Mouse (Mus musculus) ES-Bruce4 (cell line): ENCODE data around the gene Gbx1.

ENCODE experiments used
- CTCF ChIP-seq: IDR thresholded peaks from one replicate; pipeline ENCODE4 v1.8.1; 2011; ENCODE audit warnings: low read depth, low read length
- EP300 ChIP-seq: IDR thresholded peaks from 2 replicates; pipeline ENCODE4 v1.6.1; 2011; ENCODE audit warnings: low read depth, low read length; ENCODE audit not compliant: insufficient read depth

DNA sequence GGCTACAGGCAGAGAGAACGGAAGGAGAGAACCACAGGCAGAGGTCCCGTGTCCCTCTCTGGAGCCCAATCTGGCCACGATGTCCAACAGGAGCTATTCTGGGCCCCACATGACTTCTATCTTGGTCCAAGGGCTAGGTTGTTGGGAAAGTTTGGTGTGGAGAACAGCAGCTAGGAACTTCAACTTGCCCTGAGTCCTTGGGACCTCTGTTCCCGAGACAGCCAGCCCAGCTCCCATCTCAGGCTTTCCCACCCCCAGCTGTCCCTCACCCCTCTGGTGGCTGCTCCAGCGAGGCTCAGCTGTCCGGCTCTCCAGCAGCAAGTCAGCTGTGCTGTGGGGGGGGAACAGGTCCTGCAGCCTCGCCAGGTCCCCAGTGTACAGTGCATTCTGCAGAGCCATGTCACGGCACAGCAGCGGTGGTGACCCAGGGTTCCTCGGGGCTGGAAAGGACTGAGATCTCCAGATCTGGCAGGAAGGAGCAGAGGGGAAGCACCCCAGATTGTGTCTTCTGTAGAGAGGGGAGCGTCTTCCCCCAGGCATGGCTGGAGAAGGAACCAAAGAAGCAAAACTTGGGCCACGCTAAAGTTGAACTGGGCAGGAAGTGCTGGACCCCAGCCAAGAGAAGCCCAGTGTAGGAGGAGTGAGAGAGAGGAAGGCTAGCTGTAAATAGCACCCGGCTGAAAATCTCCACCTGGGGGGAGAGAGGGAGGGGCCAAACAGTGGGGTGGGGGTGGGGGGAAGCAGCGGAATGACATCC is 13.6 kb upstream of the Gbx1 start, which contains the start of gene Asb10:
- TF ChIP-seq CTCF, result no peak
- no peak for TF ChIP-seq EP300
